Mouse (Mus musculus) heart, embryonic 10.5 days (tissue): ENCODE results near the gene Gin1. TPM values are rescaled to one million over a fixed set of nuclear protein-coding genes. Genes with fewer than 3 reads are reported as not detected.

Experiments
- DNase-seq: peaks from one replicate; pipeline ENCODE4 v3.0.0-alpha.2; 2017; ENCODE audit warnings: low spot score
- H3K27ac ChIP-seq: fragments of 300-500 bp; sonication (generic); 2 replicates; pipeline ENCODE4 v1.5.1; 2016; ENCODE audit warnings: mild to moderate bottlenecking
- H3K27me3 ChIP-seq: fragments of 300-500 bp; sonication (generic); 2 replicates; pipeline ENCODE4 v1.6.1; 2016; ENCODE audit warnings: mild to moderate bottlenecking; ENCODE audit not compliant: poor library complexity, insufficient read depth, severe bottlenecking
- H3K36me3 ChIP-seq: fragments of 300-500 bp; sonication (generic); 2 replicates; pipeline ENCODE4 v1.6.1; 2016; ENCODE audit warnings: mild to moderate bottlenecking, moderate library complexity
- H3K4me1 ChIP-seq: fragments of 300-500 bp; sonication (generic); 2 replicates; pipeline ENCODE4 v1.6.1; 2016; ENCODE audit warnings: mild to moderate bottlenecking
- H3K4me3 ChIP-seq: fragments of 300-500 bp; sonication (generic); 2 replicates; pipeline ENCODE4 v1.5.1; 2016; ENCODE audit warnings: mild to moderate bottlenecking, moderate library complexity
- H3K9me3 ChIP-seq: fragments of 300-500 bp; sonication (generic); 2 replicates; pipeline ENCODE4 v1.6.1; 2016; ENCODE audit warnings: mild to moderate bottlenecking, moderate library complexity
- WGBS: fragments of 180-500 bp; shearing (Covaris S2); methylation state at CpG from one replicate; pipeline ENCODE4 v1.1.7; 2016; 5-methylcytosine and 5-hydroxymethylcytosine counted together
- polyA plus RNA-seq: library from polyadenylated mRNA; unstranded; fragments of >200 nt; fragmentation: Nextera tagmentation; extraction: Ambion mirVana; gene quantifications from 2 replicates; pipeline ENCODE4 v1.2.1, GENCODE M21; 2016

Gin1 gene
- polyA plus RNA-seq, 1 experiment from 2014 or later: 15.6 TPM

- no peak for DNase-seq
- 0 out of 2 replicates have a peak, but pooled peaks cover 3% of the 10 kb centered on the region for H3K9me3 ChIP-seq
- H3K27me3 ChIP-seq: no peaks in the 10 kb centered on the region
- no peak overlapping the region for H3K27ac ChIP-seq
- WGBS: 67% methylated on average over 9 of the region's 9 CpGs
- no peaks in the 10 kb centered on the region for H3K4me1 ChIP-seq
- H3K4me3 ChIP-seq: no peak overlapping the region
- H3K36me3 ChIP-seq: no peaks in the 10 kb centered on the region
These were observed 26.0 kb downstream of the Gin1 start for GRCm38 (mm10) chr1:97795936-97796335.

- Histone ChIP-seq H3K27me3 (no peaks in the 10 kb centered on the region), H3K36me3 (no peaks in the 10 kb centered on the region), H3K4me3 (no peak overlapping the region), H3K9me3 (0 out of 2 replicates have a peak, but pooled peaks cover 3% of the 10 kb centered on the region), H3K4me1 (no peaks in the 10 kb centered on the region), H3K27ac (no peak overlapping the region)
- 52% methylated on average over 4 of the region's 4 CpGs for WGBS
- DNase-seq: no peak
These were observed 32.4 kb downstream of the Gin1 start for GRCm38 (mm10) chr1:97802207-97802902.

GRCm38 (mm10) chr1:97804520-97804919, 34.5 kb downstream of the Gin1 start:
- H3K36me3 ChIP-seq: no peaks in the 10 kb centered on the region
- H3K4me3 ChIP-seq: no peak overlapping the region
- H3K9me3 ChIP-seq: 0 out of 2 replicates have a peak, but pooled peaks cover 3% of the 10 kb centered on the region
- DNase-seq: no peak
- H3K27me3 ChIP-seq: no peaks in the 10 kb centered on the region
- H3K27ac ChIP-seq: no peak overlapping the region
- H3K4me1 ChIP-seq: no peaks in the 10 kb centered on the region

- DNase-seq: no peak
- 40% methylated on average over 2 of the region's 2 CpGs for WGBS
- no peak overlapping the region for H3K4me3 ChIP-seq
- no peak overlapping the region for H3K27ac ChIP-seq
- no peaks in the 10 kb centered on the region for H3K4me1 ChIP-seq
- no peaks in the 10 kb centered on the region for H3K27me3 ChIP-seq
- H3K36me3 ChIP-seq: no peaks in the 10 kb centered on the region
- H3K9me3 ChIP-seq: no peaks in the 10 kb centered on the region
These were observed 39.4 kb downstream of the Gin1 start for GRCm38 (mm10) chr1:97809255-97809912.

GRCm38 (mm10) chr1:97821282-97821681, 51.3 kb downstream of the Gin1 start:
- Histone ChIP-seq H3K4me1 (no peaks in the 10 kb centered on the region), H3K27ac (no peak overlapping the region), H3K9me3 (no peaks in the 10 kb centered on the region), H3K36me3 (peaks cover 41% of the 10 kb centered on the region), H3K27me3 (no peaks in the 10 kb centered on the region), H3K4me3 (no peak overlapping the region)
- WGBS: 89% methylated on average over 3 of the region's 3 CpGs
- no peak for DNase-seq

- H3K36me3 ChIP-seq: peaks cover 46% of the 10 kb centered on the region
- H3K4me3 ChIP-seq: no peak overlapping the region
- H3K27ac ChIP-seq: no peak overlapping the region
- H3K4me1 ChIP-seq: no peaks in the 10 kb centered on the region
- no peaks in the 10 kb centered on the region for H3K9me3 ChIP-seq
- H3K27me3 ChIP-seq: no peaks in the 10 kb centered on the region
- WGBS: 64% methylated on average over 5 of the region's 5 CpGs
- DNase-seq: no peak
These were observed 52.2 kb downstream of the Gin1 start for GRCm38 (mm10) chr1:97822203-97822602.

GRCm38 (mm10) chr1:97822904-97823303, 52.9 kb downstream of the Gin1 start:
- no peaks in the 10 kb centered on the region for H3K4me1 ChIP-seq
- peaks cover 42% of the 10 kb centered on the region for H3K36me3 ChIP-seq
- H3K27ac ChIP-seq: no peak overlapping the region
- no peaks in the 10 kb centered on the region for H3K27me3 ChIP-seq
- no peak overlapping the region for H3K4me3 ChIP-seq
- H3K9me3 ChIP-seq: no peaks in the 10 kb centered on the region
- WGBS: 89% methylated on average over 7 of the region's 7 CpGs
- DNase-seq: no peak

- no peaks in the 10 kb centered on the region for H3K9me3 ChIP-seq
- peaks cover 51% of the 10 kb centered on the region for H3K36me3 ChIP-seq
- H3K4me3 ChIP-seq: no peak overlapping the region
- no peaks in the 10 kb centered on the region for H3K4me1 ChIP-seq
- DNase-seq: no peak
- no peaks in the 10 kb centered on the region for H3K27me3 ChIP-seq
- no peak overlapping the region for H3K27ac ChIP-seq
- 90% methylated on average over 2 of the region's 2 CpGs for WGBS
These were observed 57.6 kb downstream of the Gin1 start for GRCm38 (mm10) chr1:97827566-97827965.

- Histone ChIP-seq H3K4me3 (no peak overlapping the region), H3K4me1 (no peaks in the 10 kb centered on the region), H3K27me3 (no peaks in the 10 kb centered on the region), H3K9me3 (no peaks in the 10 kb centered on the region), H3K27ac (no peak overlapping the region), H3K36me3 (peaks cover 53% of the 10 kb centered on the region)
- DNase-seq: no peak
- 93% methylated on average over 5 of the region's 5 CpGs for WGBS
These were observed 58.1 kb downstream of the Gin1 start for GRCm38 (mm10) chr1:97828087-97828486.

- DNase-seq: no peak
- H3K4me3 ChIP-seq: no peak overlapping the region
- H3K9me3 ChIP-seq: no peaks in the 10 kb centered on the region
- 73% methylated on average over 5 of the region's 5 CpGs for WGBS
- peaks cover 57% of the 10 kb centered on the region for H3K36me3 ChIP-seq
- H3K27me3 ChIP-seq: no peaks in the 10 kb centered on the region
- no peaks in the 10 kb centered on the region for H3K4me1 ChIP-seq
- H3K27ac ChIP-seq: 0 out of 2 replicates have a peak overlapping the region, but pooled peaks have one; percentile 3
These were observed 63.7 kb downstream of the Gin1 start for GRCm38 (mm10) chr1:97833466-97834353.

GRCm38 (mm10) chr1:97834354-97834822, 64.4 kb downstream of the Gin1 start:
- DNase-seq: no peak
- no peak overlapping the region for H3K4me3 ChIP-seq
- 88% methylated on average over 5 of the region's 5 CpGs for WGBS
- H3K9me3 ChIP-seq: no peaks in the 10 kb centered on the region
- H3K4me1 ChIP-seq: no peaks in the 10 kb centered on the region
- H3K36me3 ChIP-seq: peaks cover 55% of the 10 kb centered on the region
- H3K27ac ChIP-seq: no peak overlapping the region
- H3K27me3 ChIP-seq: no peaks in the 10 kb centered on the region
